Mouse (Mus musculus) MEL (cell line): ENCODE measurements around the gene Higd1a.

Experiments
- CTCF ChIP-seq, 3 experiments: IDR thresholded peaks in 2 of 3; conservative IDR thresholded peaks in 1 of 3; 2 replicates each; pipeline ENCODE4 v1.5.1; 2011 to 2012; ENCODE audit warnings: low read length in 3 of 3, low read depth in 2 of 3, mild to moderate bottlenecking in 2 of 3, improper control_type of control experiment in 1 of 3, inconsistent platforms in 1 of 3, mixed read lengths in 1 of 3, moderate library complexity in 1 of 3; ENCODE audit not compliant: control insufficient read depth in 1 of 3, insufficient read depth in 1 of 3, poor library complexity in 1 of 3, severe bottlenecking in 1 of 3
- E2F4 ChIP-seq: IDR thresholded peaks from 2 replicates; pipeline ENCODE4 v1.6.1; 2011; ENCODE audit warnings: low read depth, low read length, improper control_type of control experiment, borderline replicate concordance
- ETS1 ChIP-seq: IDR thresholded peaks from 2 replicates; pipeline ENCODE4 v1.6.1; 2012; ENCODE audit warnings: low read depth, mild to moderate bottlenecking, inconsistent platforms, low read length, improper control_type of control experiment, moderate library complexity
- GATA1 ChIP-seq: IDR thresholded peaks from 2 replicates; pipeline ENCODE4 v1.6.1; 2011; ENCODE audit warnings: low read depth, low read length, improper control_type of control experiment
- KAT2A ChIP-seq: conservative IDR thresholded peaks from 2 replicates; pipeline ENCODE4 v1.6.1; 2012; ENCODE audit warnings: low read depth, low read length, improper control_type of control experiment, inconsistent platforms
- MAX ChIP-seq: IDR thresholded peaks from 2 replicates; pipeline ENCODE4 v1.6.1; 2011; ENCODE audit warnings: low read length, improper control_type of control experiment
- MEF2A ChIP-seq: IDR thresholded peaks from 2 replicates; pipeline ENCODE4 v1.6.1; 2014; ENCODE audit warnings: low read depth, mild to moderate bottlenecking, inconsistent platforms, low read length, improper control_type of control experiment; ENCODE audit not compliant: poor library complexity, insufficient replicate concordance, severe bottlenecking; ENCODE audit errors: extremely low read depth
- NRF1 ChIP-seq: IDR thresholded peaks from 2 replicates; pipeline ENCODE4 v1.6.1; 2014; ENCODE audit warnings: low read depth, mild to moderate bottlenecking, inconsistent platforms, low read length, improper control_type of control experiment, moderate library complexity; ENCODE audit not compliant: poor library complexity, insufficient read depth, severe bottlenecking
- POLR2A ChIP-seq, 2 experiments: IDR thresholded peaks; 2 replicates each; pipeline ENCODE4 v1.6.1; 2011 to 2012; ENCODE audit warnings: low read length in 2 of 2, mild to moderate bottlenecking in 2 of 2, control low read depth in 1 of 2, improper control_type of control experiment in 1 of 2, low read depth in 1 of 2, moderate library complexity in 1 of 2; ENCODE audit not compliant: control insufficient read depth in 1 of 2, insufficient read depth in 1 of 2, poor library complexity in 1 of 2
- POLR2AphosphoS2 ChIP-seq: IDR thresholded peaks from 2 replicates; pipeline ENCODE4 v1.6.1; 2011; ENCODE audit warnings: low read length, improper control_type of control experiment
- RCOR1 ChIP-seq: IDR thresholded peaks from 2 replicates; pipeline ENCODE4 v1.6.1; 2012; ENCODE audit warnings: low read depth, mild to moderate bottlenecking, inconsistent platforms, low read length, improper control_type of control experiment
- SMC3 ChIP-seq: IDR thresholded peaks from 2 replicates; pipeline ENCODE4 v1.6.1; 2011; ENCODE audit warnings: low read depth, low read length, improper control_type of control experiment
- UBTF ChIP-seq: IDR thresholded peaks from 2 replicates; pipeline ENCODE4 v1.6.1; 2012; ENCODE audit warnings: low read depth, mild to moderate bottlenecking, inconsistent platforms, low read length, improper control_type of control experiment, moderate library complexity, borderline replicate concordance; ENCODE audit not compliant: insufficient read depth
- ZMIZ1 ChIP-seq: IDR thresholded peaks from 2 replicates; pipeline ENCODE4 v1.6.1; 2012; ENCODE audit warnings: low read depth, mild to moderate bottlenecking, inconsistent platforms, low read length, improper control_type of control experiment, moderate library complexity

DNA sequence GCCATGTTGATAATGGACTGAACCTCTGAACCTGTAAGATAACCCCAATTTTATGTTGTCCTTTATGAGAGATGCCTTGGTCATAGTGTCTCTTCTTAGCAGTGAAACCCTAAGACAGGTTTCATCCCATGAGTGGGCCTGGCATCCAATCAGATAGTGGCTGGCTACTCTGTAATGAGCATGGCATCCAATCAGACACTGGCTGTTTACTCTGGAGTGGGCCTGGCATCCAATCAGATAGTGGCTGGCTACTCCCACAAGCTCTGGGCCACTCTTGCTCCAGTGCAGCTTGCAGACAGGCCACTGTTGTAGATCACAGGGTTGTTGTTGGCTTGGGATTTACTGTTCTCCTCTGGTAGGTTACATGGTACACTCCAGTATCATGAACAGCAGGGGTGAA lies 15.4 kb upstream of the Higd1a start:
- TF ChIP-seq CTCF (IDR thresholded peaks at IDR 0.05 in 2 of 3, conservative IDR thresholded peaks at IDR 0.05 in 1 of 3; ENCODE audit: control insufficient read depth in 1 of 3, insufficient read depth in 1 of 3, low read depth in 2 of 3, low read length in 3 of 3, poor library complexity in 1 of 3, severe bottlenecking in 1 of 3), result no peak
- no peak for TF ChIP-seq ZMIZ1
- no peak for TF ChIP-seq KAT2A
- TF ChIP-seq ETS1, result no peak
- no peak for TF ChIP-seq E2F4
- TF ChIP-seq POLR2A (IDR thresholded peaks at IDR 0.05; ENCODE audit: control insufficient read depth in 1 of 2, insufficient read depth in 1 of 2, low read depth in 1 of 2, low read length in 2 of 2, poor library complexity in 1 of 2), result no peak
- no peak for TF ChIP-seq MAX
- TF ChIP-seq NRF1, result no peak
- TF ChIP-seq MEF2A, result no peak
- TF ChIP-seq GATA1, result no peak
- no peak for TF ChIP-seq POLR2AphosphoS2
- no peak for TF ChIP-seq UBTF
- no peak for TF ChIP-seq SMC3
- TF ChIP-seq RCOR1, result no peak
